Mouse (Mus musculus) adrenal gland, adult 8-10 months (tissue): ENCODE measurements around the gene Sec14l1. TPM values are rescaled to one million over a fixed set of nuclear protein-coding genes. Genes with fewer than 3 reads are reported as not detected.

Experiments used
- DNase-seq: peaks from one replicate; pipeline ENCODE4 v3.0.0; 2022
- total RNA-seq, 4 experiments: library from RNA; stranded (reverse); gene quantifications; 2 replicates each; pipeline ENCODE4 v1.2.4; 2022

The Sec14l1 gene
- total RNA-seq, 4 experiments from 2014 or later, result 138 to 170 (median 166) TPM

DNA sequence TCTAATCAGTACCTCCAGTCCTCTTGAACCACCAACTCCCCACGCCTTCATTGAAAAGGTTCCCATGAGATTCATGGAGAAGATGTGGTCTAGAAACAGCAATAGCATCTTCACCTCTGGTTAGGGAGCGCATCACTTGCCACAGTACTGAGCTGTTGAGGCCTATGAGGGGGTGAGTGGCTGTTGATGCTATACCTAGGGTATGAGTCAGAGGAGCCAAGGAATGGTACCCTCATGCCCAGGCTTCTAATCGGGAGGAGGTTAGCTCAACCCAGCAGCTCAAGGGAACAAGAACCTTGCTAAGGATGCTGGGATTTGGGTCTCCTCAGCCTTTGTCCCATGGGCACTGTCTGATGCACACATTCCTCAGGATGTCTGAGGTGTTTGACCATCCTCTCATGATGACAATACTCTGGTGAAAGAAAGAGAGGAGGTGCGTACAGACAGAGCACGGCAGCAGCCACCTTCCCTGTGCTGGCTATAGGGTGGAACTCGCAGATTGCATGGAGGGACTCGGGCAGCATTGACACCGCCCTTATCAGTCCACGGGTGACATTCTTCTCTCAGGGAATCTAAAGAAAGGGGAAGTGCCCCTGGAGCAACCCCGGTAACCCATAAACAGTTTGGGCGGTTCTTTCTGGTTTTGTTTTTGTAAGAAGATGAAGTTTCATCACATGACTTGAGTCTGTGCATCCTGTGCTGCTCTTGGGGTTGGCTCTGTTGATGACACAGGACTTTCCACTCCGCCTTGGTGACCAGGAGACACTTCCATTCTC lies 5.6 kb upstream of the Sec14l1 start:
- no peak for DNase-seq

DNA sequence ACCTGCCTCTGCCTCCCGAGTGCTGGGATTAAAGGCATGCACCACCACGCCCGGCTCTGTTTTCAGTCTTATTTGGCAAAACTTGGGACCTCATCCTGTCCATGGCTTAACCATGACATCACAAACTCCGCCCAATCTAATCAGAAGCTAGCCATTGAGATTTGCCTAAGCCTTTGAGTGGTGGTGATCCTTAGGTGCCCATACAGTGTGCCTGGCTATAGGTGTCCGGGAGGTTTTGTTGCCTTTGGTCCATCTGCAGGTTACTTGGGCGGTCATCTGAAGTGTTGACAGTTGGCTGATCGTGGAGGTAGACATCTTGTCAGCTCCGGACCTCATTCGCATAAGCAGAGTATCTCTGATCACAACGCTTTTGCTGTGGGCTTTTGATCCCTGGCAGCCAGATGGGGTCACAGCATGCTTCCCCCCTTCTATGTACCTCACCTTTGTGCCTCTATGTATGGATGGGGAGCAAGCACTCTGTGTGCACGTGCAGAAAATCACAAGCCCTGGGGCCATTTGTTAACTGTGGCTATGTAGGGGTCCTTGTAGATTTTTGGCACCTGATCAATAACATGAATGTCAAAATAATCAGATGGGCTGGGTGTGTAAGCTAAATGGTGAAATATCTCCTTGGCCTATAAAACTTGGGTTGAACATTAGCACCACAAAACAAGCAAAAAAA lies 2.9 kb upstream of the Sec14l1 start:
- DNase-seq, result no peak

DNA sequence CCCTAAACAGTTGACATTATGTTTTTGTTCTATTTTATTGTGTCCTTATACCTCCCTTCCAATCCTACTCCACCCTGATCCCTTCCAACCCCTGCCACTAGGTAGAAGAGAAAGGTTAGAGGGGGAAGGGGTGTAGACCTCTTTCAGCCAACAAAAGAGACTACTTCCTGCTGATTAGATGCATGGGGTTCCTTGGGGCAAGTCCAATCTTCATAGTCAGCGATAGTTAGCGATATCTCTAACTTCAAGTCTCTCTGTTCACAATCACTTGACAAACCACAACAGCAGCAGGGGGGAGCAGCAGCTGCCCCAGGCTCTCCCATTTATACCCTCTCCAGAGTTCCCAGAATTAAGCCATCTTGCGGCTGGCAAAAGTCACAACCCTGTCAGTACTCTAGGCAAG lies 2.3 kb upstream of the Sec14l1 start:
- no peak for DNase-seq

DNA sequence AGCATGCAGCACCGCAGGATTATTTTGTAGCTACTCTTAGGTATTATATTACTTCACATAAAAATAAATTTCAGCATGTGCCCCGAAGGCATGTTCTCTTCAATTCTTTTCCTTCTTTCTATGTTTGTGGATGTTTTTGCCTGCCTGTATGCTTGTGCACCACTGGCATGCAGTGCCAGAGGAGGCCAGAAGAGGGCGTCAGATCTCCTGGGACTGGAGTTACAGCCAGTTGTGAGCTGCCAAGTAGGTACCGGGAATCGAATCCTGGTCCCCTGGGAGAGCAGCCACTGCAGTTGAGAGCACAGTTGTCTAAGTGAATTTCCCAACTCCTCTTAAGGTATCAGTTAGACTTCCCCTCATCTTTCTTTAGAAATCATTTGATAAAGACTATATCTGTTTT lies 1.6 kb upstream of the Sec14l1 start:
- no peak for DNase-seq

DNA sequence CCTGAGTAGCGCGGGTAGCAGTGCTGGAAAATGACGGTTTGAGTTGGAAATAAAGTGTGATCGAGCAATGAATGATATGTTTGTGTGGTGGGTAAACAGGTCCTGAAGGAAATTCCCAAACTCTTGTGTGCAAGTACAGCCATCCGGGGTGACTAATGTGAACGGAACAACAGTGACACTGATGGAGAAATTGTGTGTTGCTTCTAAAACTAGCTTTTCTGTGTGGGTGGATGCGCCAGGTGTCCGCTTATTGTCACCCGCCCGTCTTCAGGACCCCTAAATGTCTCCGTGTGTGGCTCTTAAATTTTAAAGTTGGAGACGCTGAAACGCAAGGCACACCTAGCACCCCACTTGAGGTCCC lies 757 bp upstream of the Sec14l1 start:
- DNase-seq, result no peak

DNA sequence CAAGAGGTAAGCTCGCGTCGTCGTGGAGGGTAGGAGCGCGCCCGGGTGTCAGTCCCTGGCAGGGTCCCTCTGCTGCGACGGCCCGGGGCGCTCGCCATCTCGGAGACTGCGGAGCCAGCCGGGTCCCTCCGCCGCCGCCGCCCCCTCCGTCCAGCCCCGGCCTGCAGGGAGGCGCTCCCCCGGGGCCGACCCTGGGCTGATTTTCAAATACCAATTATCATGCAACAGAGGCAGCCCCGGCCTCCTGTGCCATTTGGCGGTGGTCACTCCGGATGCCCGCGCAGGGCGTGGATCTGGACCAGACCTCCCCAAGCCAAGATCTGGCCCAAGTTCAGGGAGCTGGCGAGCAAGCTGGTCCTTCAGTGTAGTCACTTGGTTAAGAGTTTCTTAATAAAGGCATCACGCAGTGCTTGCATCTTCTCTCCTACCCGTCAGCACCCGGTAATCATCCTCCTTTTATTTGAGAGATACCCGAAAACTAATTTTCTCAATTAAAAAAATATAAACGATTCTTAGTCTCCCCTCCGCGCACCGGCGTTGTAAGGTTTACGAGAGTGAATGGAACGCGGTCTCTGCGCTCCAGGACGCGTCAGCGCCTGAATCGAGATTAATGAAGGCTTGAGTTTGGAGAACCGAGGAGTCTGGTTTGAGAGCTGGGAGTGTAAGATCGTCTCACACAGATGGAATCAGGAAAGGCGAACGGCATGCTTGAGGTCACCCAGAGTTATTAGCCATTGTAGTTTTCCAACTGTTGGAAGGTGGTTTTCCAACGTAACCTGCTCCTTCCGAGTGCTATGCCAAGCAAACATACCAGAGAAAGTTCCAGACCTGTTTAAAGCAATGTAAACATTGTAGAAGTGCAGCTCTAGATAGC lies 615 bp downstream of the Sec14l1 start:
- no peak for DNase-seq

DNA sequence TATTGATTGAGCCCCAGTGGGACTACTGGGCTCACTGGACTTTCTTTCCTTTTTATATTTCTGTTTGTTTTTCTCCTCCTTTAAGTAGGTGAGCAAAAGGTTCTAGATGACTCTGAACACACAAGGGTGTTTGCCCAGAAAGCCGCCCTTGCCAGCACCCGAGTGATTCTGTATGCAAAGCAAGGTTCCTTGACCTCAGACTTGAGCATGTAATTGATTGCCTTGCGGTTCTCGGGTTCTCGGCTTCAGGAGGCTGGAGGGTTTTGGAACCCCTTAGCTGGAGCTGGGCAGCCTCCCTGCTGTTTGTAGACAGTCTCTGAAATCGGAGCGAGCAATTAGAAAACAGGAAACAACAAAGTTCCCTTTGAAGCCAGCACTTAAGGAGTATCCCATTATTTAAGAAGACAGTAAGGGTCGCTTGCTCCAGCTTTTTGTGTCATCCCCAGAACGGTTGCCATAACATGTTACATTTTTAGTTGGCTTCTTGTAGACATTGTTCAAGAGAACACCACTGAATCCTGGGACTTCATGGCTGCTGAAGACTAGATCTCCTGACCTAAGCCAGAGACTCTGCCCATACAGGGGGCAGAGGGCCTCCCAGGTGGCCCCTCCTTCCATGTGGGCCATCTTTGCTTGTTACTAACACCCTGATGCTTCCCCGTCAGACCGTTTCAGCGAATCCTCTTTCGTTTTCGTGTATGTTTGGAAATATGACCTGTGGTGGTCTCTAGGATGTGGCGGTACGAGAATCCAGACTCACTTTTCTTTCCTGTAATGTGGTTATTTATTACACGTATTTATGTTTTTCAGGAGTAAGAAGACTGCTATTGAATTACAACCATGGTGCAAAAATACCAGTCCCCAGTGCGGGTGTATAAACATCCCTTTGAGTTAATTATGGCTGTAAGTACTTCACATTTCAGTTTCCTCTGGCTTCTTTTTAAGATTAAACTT lies 1.7 kb downstream of the Sec14l1 start:
- DNase-seq, result no peak

DNA sequence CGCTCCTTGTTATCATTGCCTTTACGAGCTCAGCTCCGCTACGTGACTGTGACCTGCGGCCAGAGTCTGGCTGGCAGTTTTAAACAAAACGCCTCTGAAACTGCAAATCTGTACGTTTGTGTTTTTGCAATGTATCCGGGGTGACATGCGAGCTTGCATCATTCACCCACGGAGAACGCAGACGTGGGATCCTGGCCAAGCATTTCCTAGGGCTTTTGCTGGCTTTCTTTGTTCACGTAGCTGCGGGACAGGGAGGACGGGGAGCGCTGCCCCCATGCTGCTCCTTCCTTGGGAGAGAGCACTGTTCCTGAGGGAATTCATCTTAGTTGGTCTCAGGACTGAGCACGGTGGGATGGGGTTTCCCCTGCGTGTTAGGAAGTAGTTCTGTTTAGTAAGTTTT lies 2.4 kb downstream of the Sec14l1 start:
- DNase-seq, result no peak

DNA sequence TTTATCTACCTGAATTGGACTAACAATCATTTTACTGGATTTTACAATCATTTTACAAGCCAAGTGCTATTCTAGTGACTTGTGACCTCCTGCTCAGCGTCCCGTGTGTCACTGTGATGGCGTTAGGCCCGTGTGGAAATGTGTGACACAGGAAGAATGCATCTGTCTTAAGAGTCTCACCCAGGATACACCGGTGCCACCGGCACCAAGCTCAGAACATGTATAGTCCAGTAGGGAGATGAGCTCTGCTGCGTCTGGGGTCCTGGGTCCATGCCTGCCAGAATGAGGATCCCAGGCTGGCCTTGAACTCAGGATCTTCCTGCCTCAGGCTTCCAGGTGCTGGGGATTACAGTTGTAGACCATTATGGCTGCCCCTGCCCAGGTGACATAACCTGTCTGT lies 2.8 kb downstream of the Sec14l1 start:
- DNase-seq, result no peak

DNA sequence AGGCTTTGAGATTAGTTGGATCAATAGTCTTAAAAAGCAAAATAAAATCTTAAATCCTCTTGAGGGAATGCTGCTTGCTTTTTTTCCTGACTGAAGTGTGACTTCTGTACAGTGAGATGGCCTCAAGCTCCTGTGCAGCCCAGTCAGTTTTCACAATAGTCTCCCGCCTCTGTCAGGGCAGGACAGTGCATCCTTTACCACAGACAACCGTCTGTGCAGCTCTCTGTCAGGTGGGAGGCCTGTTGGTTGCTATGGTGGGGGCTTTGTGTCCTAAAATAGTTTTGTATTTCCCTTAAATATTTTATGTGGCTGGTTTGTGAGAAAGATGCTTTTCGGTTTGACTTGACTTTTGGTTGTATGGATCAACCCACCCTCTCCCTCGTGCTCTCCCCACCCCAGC lies 3.3 kb downstream of the Sec14l1 start:
- no peak for DNase-seq

DNA sequence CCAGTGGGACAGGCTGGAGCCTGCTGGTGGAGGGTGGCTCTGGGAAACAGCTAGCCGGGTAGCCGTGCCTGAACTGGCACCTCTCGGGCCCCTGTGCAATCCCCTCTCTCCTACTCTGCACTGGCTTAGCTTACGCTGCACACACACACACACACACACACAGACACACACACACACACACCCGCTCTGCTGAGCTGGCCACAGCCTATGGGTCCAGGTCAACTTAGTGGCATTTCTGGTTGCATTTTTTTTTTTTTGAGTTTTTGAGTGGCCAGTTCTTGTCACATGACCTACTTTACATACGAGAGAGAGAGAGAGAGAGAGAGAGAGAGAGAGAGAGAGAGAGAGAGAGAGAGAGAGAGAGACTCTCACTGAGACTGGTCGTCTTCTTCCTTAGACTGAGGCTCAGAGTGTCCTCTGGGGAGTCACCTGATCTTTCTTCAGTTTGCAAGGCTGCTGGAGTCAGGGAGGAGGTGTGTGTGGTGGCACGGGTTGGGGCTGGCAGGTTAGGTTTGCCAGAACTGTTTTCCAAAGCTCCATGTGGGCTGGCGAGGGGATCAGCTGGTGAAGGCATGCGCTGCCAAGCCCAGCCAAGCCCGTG lies 3.9 kb downstream of the Sec14l1 start:
- no peak for DNase-seq

DNA sequence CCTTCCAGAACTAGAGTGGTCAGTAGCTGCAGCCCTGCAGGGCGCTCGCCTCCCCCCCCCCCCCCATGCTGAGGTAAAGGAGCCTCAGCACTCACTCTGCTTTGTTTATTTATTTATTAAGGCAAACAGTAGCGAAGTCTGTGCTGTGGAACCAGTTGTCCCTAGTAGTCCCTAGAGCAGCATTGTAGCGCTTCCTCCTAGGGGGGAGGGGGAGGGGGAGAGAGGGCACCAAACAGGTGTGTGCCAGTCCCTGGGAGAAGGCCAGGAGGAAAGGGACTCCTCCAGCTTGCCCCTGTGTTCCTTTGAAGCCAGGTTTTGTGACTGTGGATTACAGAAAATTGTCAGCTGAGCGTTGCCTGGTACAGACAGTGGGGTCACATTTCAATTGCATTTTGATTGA lies 4.8 kb downstream of the Sec14l1 start:
- DNase-seq, result no peak

DNA sequence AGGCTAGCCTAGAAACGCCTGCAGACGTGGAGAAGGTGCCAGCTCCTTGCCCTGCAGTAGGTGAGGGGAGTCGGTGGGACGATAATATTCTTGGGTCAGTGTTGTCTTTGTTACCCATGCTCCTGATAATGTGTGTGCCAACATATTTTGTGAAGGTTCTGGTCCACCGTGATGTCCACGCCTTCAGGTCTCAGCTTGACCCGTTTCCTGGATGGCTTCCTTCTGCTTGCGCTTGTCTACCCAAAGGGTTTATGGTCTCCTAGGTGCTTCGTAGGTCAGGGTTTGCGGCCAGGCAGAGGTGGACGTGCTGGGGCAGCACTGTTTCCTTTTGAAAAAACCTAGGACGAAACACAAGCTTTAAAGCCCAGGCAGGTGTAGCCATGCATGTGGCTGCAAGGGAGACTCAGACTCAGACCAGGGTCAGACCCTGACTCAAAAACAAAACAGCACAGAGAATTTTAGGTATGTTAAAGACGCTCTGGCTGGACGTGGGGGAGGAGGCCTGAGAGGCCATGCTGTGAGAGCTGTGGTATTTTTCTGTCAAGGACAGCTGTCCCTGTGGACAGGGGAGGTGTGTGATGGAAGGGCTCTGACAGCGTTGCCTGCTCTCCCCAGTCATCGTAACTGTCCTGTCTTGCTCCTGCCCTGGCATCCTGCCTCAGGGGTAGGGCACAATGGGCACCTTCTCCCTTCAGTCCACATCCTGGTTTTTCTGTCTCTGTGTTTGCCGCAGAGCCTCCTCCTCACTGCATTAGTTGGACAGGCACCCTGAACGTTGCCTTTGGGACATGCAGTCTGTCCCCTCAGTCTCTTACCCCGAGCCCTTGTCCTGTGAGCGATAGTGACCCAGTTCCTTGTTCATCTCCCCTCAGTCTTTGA lies 5.6 kb downstream of the Sec14l1 start:
- DNase-seq, result no peak

DNA sequence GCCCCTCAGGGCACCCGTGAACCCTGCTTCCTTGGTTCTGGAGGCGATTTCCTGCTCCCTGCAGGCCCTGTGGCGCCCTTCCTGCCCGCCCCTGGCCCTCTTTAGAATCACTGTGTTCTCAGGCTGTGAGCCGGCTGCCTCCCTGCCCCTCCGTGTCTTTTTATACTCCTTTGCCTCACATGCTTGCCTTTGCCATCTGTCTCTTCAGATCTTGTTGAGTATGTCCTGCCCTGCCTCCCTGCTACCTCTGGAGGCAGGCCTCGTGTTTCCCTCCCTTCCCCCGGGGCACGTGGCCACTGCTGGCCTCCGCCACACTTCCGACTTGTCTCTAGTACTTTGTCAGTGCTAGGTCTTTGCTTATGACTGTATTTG lies 6.2 kb downstream of the Sec14l1 start:
- DNase-seq, result no peak

DNA sequence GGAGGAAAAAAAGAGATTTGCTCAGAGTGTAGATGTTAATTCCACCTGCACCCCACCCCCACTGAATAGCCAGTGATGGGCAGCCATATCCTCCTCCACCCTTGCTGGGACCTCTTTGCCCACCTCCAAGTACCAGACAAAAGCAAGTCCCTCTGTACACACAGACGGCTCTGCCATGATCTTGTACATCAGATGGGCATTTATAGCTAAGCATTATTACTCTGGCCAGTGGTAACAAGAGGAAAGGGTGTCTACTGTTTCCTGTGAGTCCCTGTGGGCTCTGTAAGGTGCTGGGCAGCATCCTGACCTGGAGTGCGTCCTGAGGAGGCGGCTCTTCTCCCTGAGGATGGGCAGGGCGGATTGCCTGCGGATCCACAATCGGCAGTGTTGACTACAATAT lies 7.0 kb downstream of the Sec14l1 start:
- no peak for DNase-seq

DNA sequence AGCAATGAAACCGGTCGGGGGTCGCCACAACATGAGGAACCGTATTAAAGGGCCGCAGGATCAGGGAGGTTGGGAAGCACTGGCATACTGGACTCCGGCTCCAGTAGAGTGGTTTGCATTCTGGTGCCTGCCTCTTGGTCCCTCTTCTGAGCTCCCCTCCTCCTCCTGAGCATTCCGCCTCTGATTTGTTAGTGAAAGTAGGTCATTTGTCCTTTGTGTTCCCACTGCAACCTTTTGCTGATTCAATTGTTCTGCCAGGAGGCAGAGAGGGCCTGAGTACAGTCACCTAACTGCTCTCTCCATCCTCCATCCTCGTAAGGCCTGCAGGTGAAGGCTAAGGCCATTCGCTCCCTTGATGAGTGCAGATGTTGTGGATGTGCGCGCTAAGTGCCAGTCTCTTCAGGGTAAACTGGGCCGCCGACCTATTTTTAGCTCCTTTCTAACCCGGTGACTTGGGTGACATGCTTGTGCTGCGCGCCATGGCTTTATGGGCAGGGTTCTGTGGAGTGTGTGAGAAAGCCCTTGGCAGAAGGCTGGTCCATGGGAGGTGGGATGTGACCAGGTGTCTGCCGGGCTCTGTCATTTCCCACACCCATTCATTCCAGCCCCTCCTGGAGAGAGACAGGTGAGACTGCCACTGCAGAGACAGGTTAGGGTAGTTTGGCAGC lies 8.6 kb downstream of the Sec14l1 start:
- DNase-seq, result no peak

DNA sequence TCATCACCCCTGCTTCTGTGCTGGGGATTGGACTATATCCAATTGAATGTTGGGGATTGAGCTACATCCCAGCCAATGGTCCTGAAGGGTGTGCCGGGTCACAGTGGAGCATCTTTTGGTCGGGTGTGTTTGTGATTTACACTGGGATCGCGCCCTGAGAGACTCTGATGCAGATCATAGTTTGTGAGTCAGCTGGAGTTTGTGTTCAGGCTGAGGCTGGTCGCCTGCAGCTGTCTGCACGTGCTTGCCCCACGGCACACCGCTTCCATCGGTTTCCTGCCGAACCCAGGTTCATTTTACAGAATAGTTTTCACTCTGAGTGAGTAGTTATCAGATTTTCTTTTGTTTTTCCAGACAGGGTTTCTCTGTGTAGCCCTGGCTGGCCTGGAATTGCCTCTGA lies 9.6 kb downstream of the Sec14l1 start:
- DNase-seq, result no peak

DNA sequence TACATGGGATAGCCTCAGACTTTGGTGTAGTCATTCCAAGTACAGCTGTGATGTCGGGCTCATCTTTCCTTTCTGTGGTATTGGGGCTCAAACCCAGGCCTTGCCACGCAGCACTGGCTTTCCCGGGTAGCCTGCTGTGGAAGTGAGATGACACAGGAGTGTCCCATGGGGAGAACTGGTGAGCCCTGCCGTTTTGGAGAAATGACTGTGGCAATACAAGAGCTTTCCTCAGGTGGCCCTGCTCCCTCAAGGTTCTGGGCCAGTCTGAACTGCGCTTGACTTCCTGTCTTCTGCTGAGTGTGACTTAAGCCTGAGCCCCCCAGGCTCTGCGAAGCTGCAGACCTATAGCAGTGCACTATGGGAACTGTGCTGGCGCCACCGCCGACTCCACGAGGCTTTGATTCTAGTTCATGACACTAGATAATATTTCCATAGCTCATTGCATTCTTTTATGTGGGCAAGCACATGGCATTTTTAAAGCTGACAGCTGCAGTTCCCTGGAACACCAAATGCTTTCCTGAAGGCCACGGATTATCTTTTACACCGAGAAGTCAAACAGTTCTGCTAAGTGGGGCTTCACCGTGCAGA lies 12.4 kb downstream of the Sec14l1 start:
- DNase-seq, result no peak

DNA sequence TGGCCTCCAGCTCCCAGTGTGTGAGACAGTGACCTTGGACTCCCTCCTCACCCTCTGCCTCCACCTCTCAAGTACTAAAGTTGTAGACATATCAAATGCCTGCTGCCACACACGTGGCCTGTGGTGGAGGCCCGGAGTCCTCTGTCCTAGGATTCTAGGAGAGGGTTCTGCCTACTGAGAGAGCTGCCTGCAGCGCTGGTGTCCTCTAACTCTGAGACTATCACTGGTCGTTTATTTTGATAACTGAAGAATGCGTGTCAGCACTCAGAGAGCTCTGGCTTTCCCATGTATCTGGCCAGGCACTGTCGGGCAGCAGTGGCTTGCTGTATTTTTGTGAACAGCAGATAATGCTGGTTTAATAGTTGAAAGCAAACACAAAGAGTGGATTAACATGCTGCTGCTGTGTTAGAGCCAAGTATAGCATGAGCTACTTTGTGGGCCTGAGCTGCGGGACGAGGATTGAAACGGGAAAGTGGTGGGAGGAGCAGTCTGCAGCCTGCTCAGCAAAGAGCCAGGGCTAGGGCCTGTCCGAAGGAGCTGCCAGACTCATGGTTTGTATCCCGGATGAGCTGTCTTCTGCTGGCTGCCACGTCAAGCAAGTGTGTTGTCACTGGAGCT lies 13.1 kb downstream of the Sec14l1 start:
- DNase-seq, result peak; percentile 66
